Mouse (Mus musculus) small intestine, adult 2 months (tissue): Measurements from ENCODE around the gene Map3k10.

Experiments
- CTCF ChIP-seq: fragments of 200-500 bp; IDR thresholded peaks from 2 replicates; pipeline ENCODE4 v1.5.1; 2012; ENCODE audit warnings: low read depth, mild to moderate bottlenecking, control low read depth, inconsistent platforms, low read length, moderate library complexity, mixed read lengths; ENCODE audit not compliant: insufficient replicate concordance, insufficient read length; ENCODE audit errors: extremely low read depth
- POLR2A ChIP-seq: fragments of 200-500 bp; IDR thresholded peaks from 2 replicates; pipeline ENCODE4 v1.6.1; 2012; ENCODE audit warnings: low read depth, mild to moderate bottlenecking, control low read depth, inconsistent platforms, low read length, moderate library complexity

DNA sequence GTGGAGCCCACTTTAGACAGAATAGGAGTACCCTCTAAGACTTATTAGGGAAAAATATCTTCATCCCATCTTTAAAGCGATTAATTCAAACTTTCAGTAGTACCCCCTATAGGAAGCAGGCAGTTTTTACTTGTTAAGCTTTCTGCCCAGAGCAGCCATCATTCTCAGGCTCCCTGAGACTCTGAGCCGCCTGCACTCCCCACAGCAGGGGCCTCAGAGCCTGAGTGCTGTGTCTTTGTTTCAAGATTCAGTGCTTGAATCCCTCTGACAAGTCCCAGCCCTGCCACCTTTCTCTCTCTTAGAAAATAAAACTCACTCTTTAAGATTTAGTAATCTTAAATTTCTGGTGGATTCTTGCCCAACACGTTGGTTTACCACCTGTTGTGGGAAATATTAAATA lies 22.3 kb upstream of the Map3k10 start:
- TF ChIP-seq CTCF = no peak
- TF ChIP-seq POLR2A = no peak
